Mouse (Mus musculus) CH12.LX (cell line): ENCODE measurements around the gene Ldlrad3.

ENCODE experiments used
- CTCF ChIP-seq, 2 experiments: IDR thresholded peaks in 1 of 2; conservative IDR thresholded peaks in 1 of 2; 2 replicates each; pipeline ENCODE4 v1.5.1; 2011 to 2012; ENCODE audit warnings: low read depth in 2 of 2, low read length in 2 of 2, improper control_type of control experiment in 1 of 2, inconsistent platforms in 1 of 2, mild to moderate bottlenecking in 1 of 2, moderate library complexity in 1 of 2
- ZNF384 ChIP-seq: IDR thresholded peaks from 2 replicates; pipeline ENCODE4 v1.6.1; 2012; ENCODE audit warnings: low read depth, low read length, improper control_type of control experiment, inconsistent platforms

DNA sequence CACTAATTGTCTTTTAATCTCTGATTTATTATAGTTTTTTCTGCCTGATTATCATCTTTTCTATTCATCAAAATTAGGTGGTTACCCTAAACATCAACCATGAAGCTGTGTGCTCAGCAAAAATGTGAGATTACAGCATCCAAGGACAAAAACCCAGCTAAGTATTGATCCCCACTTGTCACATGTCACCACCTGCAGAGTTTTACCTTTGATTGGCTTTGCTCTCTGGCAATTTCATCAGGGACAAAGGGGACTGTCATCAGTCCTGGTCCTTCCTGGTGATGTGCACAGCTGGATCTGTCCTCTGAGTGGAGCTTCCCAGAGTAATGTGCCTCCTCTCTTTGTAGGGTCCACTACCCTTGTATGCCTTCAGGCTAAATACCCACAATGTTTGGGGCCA lies 17.3 kb upstream of the Ldlrad3 start:
- no peak for TF ChIP-seq ZNF384
- TF ChIP-seq CTCF (conservative IDR thresholded peaks at IDR 0.05 in 1 of 2, IDR thresholded peaks at IDR 0.05 in 1 of 2; ENCODE audit: low read depth in 2 of 2, low read length in 2 of 2) = no peak
